Mouse (Mus musculus): ENCODE results near the gene Gm36210. TPM values are rescaled to one million over a fixed set of nuclear protein-coding genes. Genes with fewer than 3 reads are reported as not detected.
"Not testable (repeated sequence)": the region's sequence is repeated elsewhere in the genome, so short reads cannot be mapped to it uniquely, and the experiment has no call there.

The Gm36210 gene
- total and polyA plus RNA-seq, 3 experiments, result 0.90 TPM; not detected in 2

- Histone ChIP-seq H3K4me1 (ENCODE audit: control insufficient read depth in 1 of 2, insufficient read depth in 2 of 2) (peaks cover 4 to 18% of the 10 kb centered on the region in 2 experiments; a peak in 3 of 4 replicates), H3K4me3 (replicated peaks in 1 of 3; ENCODE audit: low read depth in 2 of 3, low read length in 2 of 3, poor library complexity in 1 of 3) (no peak overlapping the region), H3K27ac (ENCODE audit: insufficient read depth, low read depth) (no peak overlapping the region), H3K4me2 (ENCODE audit: insufficient read depth, low read depth, poor library complexity, severe bottlenecking) (no peak overlapping the region), H3K36me3 (replicated peaks in 1 of 2; ENCODE audit: control insufficient read depth in 1 of 2, insufficient read depth in 1 of 2, low read length in 1 of 2) (no peaks in the 10 kb centered on the region), H3K79me2 (replicated peaks; ENCODE audit: control insufficient read depth, extremely low read depth, insufficient read depth, poor library complexity, severe bottlenecking) (no peaks in the 10 kb centered on the region), H3K27me3 (replicated peaks) (no peaks in the 10 kb centered on the region), H3K9me3 (replicated peaks; ENCODE audit: low read length) (no peaks in the 10 kb centered on the region), H3K9ac (ENCODE audit: insufficient read depth, low read depth) (no peak overlapping the region)
- dilution Hi-C loops (cut with MboI; ENCODE audit: extremely low pct_ligation_motif_present, extremely low pct_unique_long_range_greater_than_20kb, low sequenced_read_pairs) (no loop called here), in situ Hi-C loops (cut with MboI; ENCODE audit: low pct_ligation_motif_present, low pct_unique_long_range_greater_than_20kb, low sequenced_read_pairs) (no loop called here)
- no peak for TF ChIP-seq KAT2A (IDR thresholded peaks at IDR 0.05; ENCODE audit: insufficient replicate concordance, low read length)
- no peak for TF ChIP-seq CHD2 (IDR thresholded peaks at IDR 0.05; ENCODE audit: low read length)
- no peak for TF ChIP-seq BHLHE40 (IDR thresholded peaks at IDR 0.05; ENCODE audit: low read depth, low read length)
- no peak for TF ChIP-seq PAX5 (IDR thresholded peaks at IDR 0.05; ENCODE audit: low read length)
- TF ChIP-seq CHD1 (IDR thresholded peaks at IDR 0.05; ENCODE audit: low read depth, low read length), result no peak
- no peak for TF ChIP-seq MAFK (IDR thresholded peaks at IDR 0.05; ENCODE audit: insufficient replicate concordance, low read length)
- TF ChIP-seq SMC3 (IDR thresholded peaks at IDR 0.05; ENCODE audit: low read depth, low read length), result no peak
- TF ChIP-seq HCFC1 (IDR thresholded peaks at IDR 0.05; ENCODE audit: low read depth, low read length), result no peak
- TF ChIP-seq ZNF384 (IDR thresholded peaks at IDR 0.05; ENCODE audit: low read depth, low read length), result no peak
- DNase-seq (ENCODE audit: extremely low read depth), result no peak
Observed at GRCm38 (mm10) chr7:4863541-4864080, 42.7 kb downstream of the Gm36210 start.

- Histone ChIP-seq H3K9ac (ENCODE audit: insufficient read depth, low read depth) (no peak overlapping the region), H3K4me3 (replicated peaks in 1 of 3; ENCODE audit: low read depth in 2 of 3, low read length in 2 of 3, poor library complexity in 1 of 3) (no peak overlapping the region), H3K79me2 (replicated peaks; ENCODE audit: control insufficient read depth, extremely low read depth, insufficient read depth, poor library complexity, severe bottlenecking) (no peaks in the 10 kb centered on the region), H3K27me3 (replicated peaks) (no peaks in the 10 kb centered on the region), H3K36me3 (replicated peaks in 1 of 2; ENCODE audit: control insufficient read depth in 1 of 2, insufficient read depth in 1 of 2, low read length in 1 of 2) (no peaks in the 10 kb centered on the region), H3K4me2 (ENCODE audit: insufficient read depth, low read depth, poor library complexity, severe bottlenecking) (no peak overlapping the region), H3K27ac (ENCODE audit: insufficient read depth, low read depth) (no peak overlapping the region), H3K9me3 (replicated peaks; ENCODE audit: low read length) (no peaks in the 10 kb centered on the region), H3K4me1 (ENCODE audit: control insufficient read depth in 1 of 2, insufficient read depth in 2 of 2) (peaks cover 4 to 16% of the 10 kb centered on the region in 2 experiments; a peak in 3 of 4 replicates)
- dilution Hi-C loops (cut with MboI; ENCODE audit: extremely low pct_ligation_motif_present, extremely low pct_unique_long_range_greater_than_20kb, low sequenced_read_pairs) (no loop called here), in situ Hi-C loops (cut with MboI; ENCODE audit: low pct_ligation_motif_present, low pct_unique_long_range_greater_than_20kb, low sequenced_read_pairs) (no loop called here)
- DNase-seq (ENCODE audit: extremely low read depth), result no peak
- TF ChIP-seq UBTF (IDR thresholded peaks at IDR 0.05; ENCODE audit: low read depth, low read length) (no peak), SIN3A (IDR thresholded peaks at IDR 0.05; ENCODE audit: low read length) (no peak), RCOR1 (conservative IDR thresholded peaks at IDR 0.05; ENCODE audit: low read depth, low read length) (no peak), ETS1 (conservative IDR thresholded peaks at IDR 0.05; ENCODE audit: low read depth, low read length) (no peak), MAX (IDR thresholded peaks at IDR 0.05; ENCODE audit: low read length) (no peak), ZNF384 (IDR thresholded peaks at IDR 0.05; ENCODE audit: low read depth, low read length) (no peak), ZKSCAN1 (IDR thresholded peaks at IDR 0.05; ENCODE audit: borderline replicate concordance, low read depth, low read length) (no peak), NRF1 (IDR thresholded peaks at IDR 0.05; ENCODE audit: low read depth, low read length) (no peak), CHD2 (IDR thresholded peaks at IDR 0.05; ENCODE audit: low read length) (no peak), PAX5 (IDR thresholded peaks at IDR 0.05; ENCODE audit: low read length) (no peak), MXI1 (IDR thresholded peaks at IDR 0.05; ENCODE audit: low read depth, low read length) (no peak), SMC3 (IDR thresholded peaks at IDR 0.05; ENCODE audit: low read depth, low read length) (no peak), TCF12 (IDR thresholded peaks at IDR 0.05; ENCODE audit: low read depth, low read length) (no peak), E2F4 (IDR thresholded peaks at IDR 0.05; ENCODE audit: insufficient replicate concordance, low read depth, low read length) (no peak), RAD21 (IDR thresholded peaks at IDR 0.05; ENCODE audit: low read depth, low read length) (no peak), EP300 (IDR thresholded peaks at IDR 0.05; ENCODE audit: low read length) (no peak), JUN (IDR thresholded peaks at IDR 0.05; ENCODE audit: insufficient read depth, low read depth, low read length) (no peak), CHD1 (IDR thresholded peaks at IDR 0.05; ENCODE audit: low read depth, low read length) (no peak)
Observed at GRCm38 (mm10) chr7:4863041-4863440, 43.3 kb downstream of the Gm36210 start.

GRCm38 (mm10) chr7:4860926-4861325, 45.4 kb downstream of the Gm36210 start:
- in situ Hi-C loops (cut with MboI; ENCODE audit: low pct_ligation_motif_present, low pct_unique_long_range_greater_than_20kb, low sequenced_read_pairs); H3K27ac ChIP-seq (ENCODE audit: insufficient read depth, low read depth); H3K27me3 ChIP-seq (replicated peaks); dilution Hi-C loops (cut with MboI; ENCODE audit: extremely low pct_ligation_motif_present, extremely low pct_unique_long_range_greater_than_20kb, low sequenced_read_pairs); H3K4me3 ChIP-seq (replicated peaks in 1 of 3; ENCODE audit: low read depth in 2 of 3, low read length in 2 of 3, poor library complexity in 1 of 3); H3K9me3 ChIP-seq (replicated peaks; ENCODE audit: low read length); H3K9ac ChIP-seq (ENCODE audit: insufficient read depth, low read depth); H3K4me1 ChIP-seq (ENCODE audit: control insufficient read depth in 1 of 2, insufficient read depth in 2 of 2); DNase-seq (ENCODE audit: extremely low read depth); H3K4me2 ChIP-seq (ENCODE audit: insufficient read depth, low read depth, poor library complexity, severe bottlenecking); H3K36me3 ChIP-seq (replicated peaks in 1 of 2; ENCODE audit: control insufficient read depth in 1 of 2, insufficient read depth in 1 of 2, low read length in 1 of 2); H3K79me2 ChIP-seq (replicated peaks; ENCODE audit: control insufficient read depth, extremely low read depth, insufficient read depth, poor library complexity, severe bottlenecking): not testable (repeated sequence)

Data from CH12.LX (cell line).